In genomic region chr2:3745910-3746606, GRCm38 (mm10) we compare ENCODE assay signal across 11 mouse cellular contexts.
DNase-seq lines count a peak whose midpoint lies in the region; ATAC-seq and TF ChIP-seq lines count a peak whose summit lies in the region.
"Had no signal": no experiment of that assay in that cellular context is flagged by ENCODE, and none has a peak within 500 bp of the region (broad histone marks: within the 10 kb centered on the region; RNA-seq: fewer than 3 reads in every experiment).

No protein-coding gene starts in this region.

- no peaks in the 10 kb centered on the region for H3K9me3 ChIP-seq in heart, embryonic 10.5 days
- no peaks in the 10 kb centered on the region for H3K9me3 ChIP-seq in midbrain, embryonic 13.5 days
- no peaks in the 10 kb centered on the region for H3K9me3 ChIP-seq in midbrain, embryonic 11.5 days (ENCODE audit: control insufficient read depth, low read length)
- no peaks in the 10 kb centered on the region for H3K9me3 ChIP-seq in heart, embryonic 14.5 days (ENCODE audit: control insufficient read depth, low read length)
- no peaks in the 10 kb centered on the region for H3K9me3 ChIP-seq in stomach, postnatal 0 days (ENCODE audit: control insufficient read depth, low read length)
- H3K9me3 ChIP-seq: megakaryocyte, embryonic 14.5 days had no signal

- WGBS in heart, embryonic 10.5 days: 37% methylated on average over 13 of the region's 13 CpGs
- 86% methylated on average over 13 of the region's 13 CpGs for WGBS in midbrain, embryonic 13.5 days
- WGBS in midbrain, embryonic 11.5 days: 91% methylated on average over 13 of the region's 13 CpGs
- WGBS in heart, embryonic 14.5 days: 29% methylated on average over 13 of the region's 13 CpGs
- 72% methylated on average over 13 of the region's 13 CpGs for WGBS in stomach, postnatal 0 days

- H3K36me3 ChIP-seq in heart, embryonic 10.5 days: no peaks in the 10 kb centered on the region
- no peaks in the 10 kb centered on the region for H3K36me3 ChIP-seq in midbrain, embryonic 13.5 days
- no peaks in the 10 kb centered on the region for H3K36me3 ChIP-seq in midbrain, embryonic 11.5 days (ENCODE audit: control insufficient read depth, insufficient read depth, low read length)
- no peaks in the 10 kb centered on the region for H3K36me3 ChIP-seq in heart, embryonic 14.5 days (ENCODE audit: control insufficient read depth, insufficient read depth, low read length)
- no peaks in the 10 kb centered on the region for H3K36me3 ChIP-seq in stomach, postnatal 0 days (ENCODE audit: control insufficient read depth, insufficient read depth, low read length)

- TF ChIP-seq CTCF in stomach, postnatal 0 days (IDR thresholded peaks at IDR 0.05; ENCODE audit: low read depth): no peak

- H3K9ac ChIP-seq in midbrain, embryonic 13.5 days (replicated peaks): no peak overlapping the region
- H3K9ac ChIP-seq in midbrain, embryonic 11.5 days (ENCODE audit: low read length): no peak overlapping the region
- H3K9ac ChIP-seq in heart, embryonic 14.5 days (ENCODE audit: low read length): no peak overlapping the region; the same call in 1 of the 2 replicates
- H3K9ac ChIP-seq in stomach, postnatal 0 days (ENCODE audit: low read length): no peak overlapping the region
- H3K9ac ChIP-seq: liver, embryonic 14.5 days had no signal

- no peaks in the 10 kb centered on the region for H3K27me3 ChIP-seq in heart, embryonic 10.5 days (ENCODE audit: insufficient read depth, poor library complexity, severe bottlenecking)
- no peaks in the 10 kb centered on the region for H3K27me3 ChIP-seq in midbrain, embryonic 13.5 days
- H3K27me3 ChIP-seq in midbrain, embryonic 11.5 days (ENCODE audit: control insufficient read depth, insufficient read depth, low read length): no peaks in the 10 kb centered on the region
- H3K27me3 ChIP-seq in heart, embryonic 14.5 days (ENCODE audit: control insufficient read depth, insufficient read depth, low read length): no peaks in the 10 kb centered on the region
- H3K27me3 ChIP-seq in stomach, postnatal 0 days (ENCODE audit: control insufficient read depth, insufficient read depth, low read length): no peaks in the 10 kb centered on the region
- H3K27me3 ChIP-seq: megakaryocyte, embryonic 14.5 days had no signal

- H3K27ac ChIP-seq in heart, embryonic 10.5 days: peak overlapping the region; percentile 73
- H3K27ac ChIP-seq in midbrain, embryonic 13.5 days: 0 out of 2 replicates have a peak overlapping the region, but pooled peaks have one; percentile 5
- no peak overlapping the region for H3K27ac ChIP-seq in midbrain, embryonic 11.5 days (ENCODE audit: low read depth, low read length)
- H3K27ac ChIP-seq in heart, embryonic 14.5 days (replicated peaks in 1 of 2; ENCODE audit: control insufficient read depth in 1 of 2, insufficient read depth in 1 of 2, low read depth in 2 of 2, low read length in 2 of 2): peak overlapping the region; percentile 67 to 70
- H3K27ac ChIP-seq in stomach, postnatal 0 days (replicated peaks): no peak overlapping the region
- H3K27ac ChIP-seq: liver, embryonic 14.5 days had no signal

- no peak overlapping the region for H3K4me2 ChIP-seq in midbrain, embryonic 13.5 days (replicated peaks)
- H3K4me2 ChIP-seq in midbrain, embryonic 11.5 days: no peak overlapping the region
- 0 out of 2 replicates have a peak overlapping the region, but pooled peaks have one; percentile 7 for H3K4me2 ChIP-seq in heart, embryonic 14.5 days (ENCODE audit: low read length)
- H3K4me2 ChIP-seq in stomach, postnatal 0 days (replicated peaks; ENCODE audit: low read depth): no peak overlapping the region

- peaks cover 59% of the 10 kb centered on the region for H3K4me1 ChIP-seq in heart, embryonic 10.5 days
- H3K4me1 ChIP-seq in midbrain, embryonic 13.5 days (replicated peaks): peaks cover 22% of the 10 kb centered on the region
- H3K4me1 ChIP-seq in midbrain, embryonic 11.5 days (ENCODE audit: control insufficient read depth, insufficient read depth, low read length): no peaks in the 10 kb centered on the region
- H3K4me1 ChIP-seq in heart, embryonic 14.5 days (ENCODE audit: control insufficient read depth in 2 of 2, insufficient read depth in 2 of 2, low read length in 2 of 2): peaks cover 34 to 52% of the 10 kb centered on the region in 2 experiments
- peaks cover 7% of the 10 kb centered on the region for H3K4me1 ChIP-seq in stomach, postnatal 0 days (replicated peaks; ENCODE audit: control insufficient read depth, insufficient read depth)

- DNase-seq in heart, embryonic 10.5 days (ENCODE audit: low spot score): no peak
- no peak for DNase-seq in heart, adult 9 months (ENCODE audit: low spot score in 2 of 2)
- DNase-seq in midbrain, embryonic 11.5 days (ENCODE audit: low spot score, missing footprints): no peak
- no peak for DNase-seq in stomach, postnatal 0 days (ENCODE audit: low spot score)
- DNase-seq in right cerebral cortex, postnatal 14 days: no peak
- DNase-seq: kidney, postnatal 36 days; thymus, postnatal 25 days had no signal

- H3K4me3 ChIP-seq in heart, embryonic 10.5 days: no peak overlapping the region
- H3K4me3 ChIP-seq in midbrain, embryonic 13.5 days (replicated peaks): no peak overlapping the region
- H3K4me3 ChIP-seq in midbrain, embryonic 11.5 days (ENCODE audit: low read depth, low read length): no peak overlapping the region
- no peak overlapping the region for H3K4me3 ChIP-seq in heart, embryonic 14.5 days (ENCODE audit: control insufficient read depth in 1 of 2, insufficient read depth in 1 of 2, low read depth in 1 of 2, low read length in 2 of 2)
- no peak overlapping the region for H3K4me3 ChIP-seq in stomach, postnatal 0 days (ENCODE audit: low read depth, low read length)
- H3K4me3 ChIP-seq: megakaryocyte, embryonic 14.5 days had no signal

- ATAC-seq in midbrain, embryonic 13.5 days: no peak
- no peak for ATAC-seq in midbrain, embryonic 11.5 days (ENCODE audit: low FRiP score)
- ATAC-seq in heart, embryonic 14.5 days (ENCODE audit: insufficient number of reproducible peaks, insufficient read depth, low FRiP score, low read depth): peak; percentile 54
- peak; percentile 49 for ATAC-seq in stomach, postnatal 0 days (ENCODE audit: low FRiP score, low TSS enrichment)

- TF ChIP-seq EP300 in stomach, postnatal 0 days (optimal IDR thresholded peaks at IDR 0.05): no peak

Comparison
In these comparisons a context has a peak if more than half of its experiments do, and no peak if none do; other contexts are left out.
1. H3K27ac ChIP-seq: peak in heart, embryonic 10.5 days (single experiment), midbrain, embryonic 13.5 days (single experiment) and heart, embryonic 14.5 days (2 of 2); none in midbrain, embryonic 11.5 days (single experiment) and stomach, postnatal 0 days (single experiment).
2. ATAC-seq: peak in heart, embryonic 14.5 days (single experiment) and stomach, postnatal 0 days (single experiment); none in midbrain, embryonic 13.5 days (single experiment) and midbrain, embryonic 11.5 days (single experiment).